Mouse (Mus musculus): ENCODE data around the gene Ang. TPM values are rescaled to one million over a fixed set of nuclear protein-coding genes. Genes with fewer than 3 reads are reported as not detected.

The Ang gene
- polyA plus RNA-seq, 1 experiment from 2014 or later = 7.5 TPM

DNA sequence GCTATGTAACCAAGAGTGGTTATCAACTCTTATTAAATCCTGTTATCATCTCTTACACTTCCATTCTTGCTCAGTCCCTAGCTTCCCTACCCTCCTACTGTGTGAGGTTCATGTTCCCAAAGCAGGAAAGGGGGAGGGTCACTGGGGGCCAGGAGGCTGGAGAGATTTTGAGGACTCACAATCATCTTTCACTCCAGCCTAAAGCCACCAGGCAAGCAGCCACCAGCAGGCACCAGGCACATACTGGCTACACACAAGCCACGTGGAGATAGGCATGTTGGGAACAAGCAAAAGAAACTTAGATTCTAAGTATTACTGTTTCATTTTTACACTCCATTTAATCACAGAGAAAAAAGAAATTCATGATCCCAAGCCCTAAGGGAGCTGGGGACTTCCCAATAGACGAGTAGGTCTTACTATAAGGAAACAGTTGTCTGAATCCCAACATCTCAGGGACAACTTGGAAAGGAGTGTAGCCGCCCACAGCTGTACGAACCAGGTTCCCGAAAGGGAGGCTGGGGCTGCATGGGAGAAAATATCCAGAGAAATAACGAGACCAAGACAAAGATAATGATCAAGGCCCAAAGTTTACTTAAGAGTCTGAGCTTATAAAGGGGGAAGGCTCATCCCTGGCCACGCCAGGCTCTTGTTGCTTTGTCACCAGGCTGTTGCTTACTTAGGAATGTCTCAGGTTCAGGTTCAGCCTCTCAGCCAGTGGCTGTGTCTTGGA is 40.3 kb downstream of the Ang start:
- WGBS = 78% methylated on average over 7 of the region's 7 CpGs
- H3K4me3 ChIP-seq (replicated peaks; ENCODE audit: low read depth, low read length) = no peak overlapping the region
- H3K4me2 ChIP-seq (ENCODE audit: low read length) = no peak overlapping the region
- H3K4me1 ChIP-seq (replicated peaks; ENCODE audit: insufficient read depth, low read length) = no peaks in the 10 kb centered on the region
- DNase-seq (ENCODE audit: low spot score) (no peak), ATAC-seq (replicated peaks; ENCODE audit: low FRiP score, low read depth) (no peak)
- H3K36me3 ChIP-seq (ENCODE audit: insufficient read depth, low read length) = no peaks in the 10 kb centered on the region
- no peak for TF ChIP-seq CTCF (IDR thresholded peaks at IDR 0.05; ENCODE audit: low read depth)
- no peak overlapping the region for H3K9ac ChIP-seq (ENCODE audit: low read depth, low read length)
- no peaks in the 10 kb centered on the region for H3K27me3 ChIP-seq (ENCODE audit: insufficient read depth, low read length)
- no peaks in the 10 kb centered on the region for H3K9me3 ChIP-seq (replicated peaks; ENCODE audit: low read length)
- H3K27ac ChIP-seq = no peak overlapping the region

DNA sequence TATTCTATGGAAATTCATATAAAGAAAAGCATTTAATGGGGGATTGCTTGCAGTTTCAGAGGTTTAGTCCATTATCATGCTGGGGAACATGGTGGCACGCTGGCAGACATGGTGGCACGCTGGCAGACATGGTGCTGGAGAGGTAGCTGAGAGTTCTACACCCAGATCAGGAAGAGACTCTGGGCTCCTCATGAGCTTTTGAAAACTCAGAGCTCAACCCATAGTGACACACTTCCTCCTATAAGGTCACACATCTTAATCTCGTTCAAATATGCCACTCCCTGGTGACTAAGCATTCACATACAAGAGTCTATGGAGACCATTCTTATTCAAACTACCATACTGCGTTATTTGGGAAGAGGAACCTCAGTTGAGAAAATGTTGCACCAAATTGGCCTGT is 41.4 kb downstream of the Ang start:
- no peak overlapping the region for H3K9ac ChIP-seq (ENCODE audit: low read depth, low read length)
- ATAC-seq (replicated peaks; ENCODE audit: low FRiP score, low read depth) = no peak
- H3K36me3 ChIP-seq (ENCODE audit: insufficient read depth, low read length) = no peaks in the 10 kb centered on the region
- TF ChIP-seq CTCF (IDR thresholded peaks at IDR 0.05; ENCODE audit: low read depth) = no peak
- no peaks in the 10 kb centered on the region for H3K4me1 ChIP-seq (replicated peaks; ENCODE audit: insufficient read depth, low read length)
- H3K27ac ChIP-seq = no peak overlapping the region
- H3K4me2 ChIP-seq (ENCODE audit: low read length) = no peak overlapping the region
- no peaks in the 10 kb centered on the region for H3K9me3 ChIP-seq (replicated peaks; ENCODE audit: low read length)
- no peak for DNase-seq (ENCODE audit: low spot score)
- H3K27me3 ChIP-seq (ENCODE audit: insufficient read depth, low read length) = no peaks in the 10 kb centered on the region
- 94% methylated on average over 4 of the region's 4 CpGs for WGBS
- no peak overlapping the region for H3K4me3 ChIP-seq (replicated peaks; ENCODE audit: low read depth, low read length)

- WGBS = 64% methylated on average over 2 of the region's 2 CpGs
- H3K27ac ChIP-seq = no peak overlapping the region
- H3K9me3 ChIP-seq (replicated peaks; ENCODE audit: low read length) = no peaks in the 10 kb centered on the region
- H3K4me2 ChIP-seq (ENCODE audit: low read length) = no peak overlapping the region
- no peak overlapping the region for H3K9ac ChIP-seq (ENCODE audit: low read depth, low read length)
- H3K36me3 ChIP-seq (ENCODE audit: insufficient read depth, low read length) = no peaks in the 10 kb centered on the region
- ATAC-seq (replicated peaks; ENCODE audit: low FRiP score, low read depth) = no peak
- H3K27me3 ChIP-seq (ENCODE audit: insufficient read depth, low read length) = no peaks in the 10 kb centered on the region
- no peaks in the 10 kb centered on the region for H3K4me1 ChIP-seq (replicated peaks; ENCODE audit: insufficient read depth, low read length)
- H3K4me3 ChIP-seq (replicated peaks; ENCODE audit: low read depth, low read length) = no peak overlapping the region
- no peak for DNase-seq (ENCODE audit: low spot score)
- no peak for TF ChIP-seq CTCF (IDR thresholded peaks at IDR 0.05; ENCODE audit: low read depth)
Measured at GRCm38 (mm10) chr14:51140342-51140741, 49.4 kb downstream of the Ang start.

DNA sequence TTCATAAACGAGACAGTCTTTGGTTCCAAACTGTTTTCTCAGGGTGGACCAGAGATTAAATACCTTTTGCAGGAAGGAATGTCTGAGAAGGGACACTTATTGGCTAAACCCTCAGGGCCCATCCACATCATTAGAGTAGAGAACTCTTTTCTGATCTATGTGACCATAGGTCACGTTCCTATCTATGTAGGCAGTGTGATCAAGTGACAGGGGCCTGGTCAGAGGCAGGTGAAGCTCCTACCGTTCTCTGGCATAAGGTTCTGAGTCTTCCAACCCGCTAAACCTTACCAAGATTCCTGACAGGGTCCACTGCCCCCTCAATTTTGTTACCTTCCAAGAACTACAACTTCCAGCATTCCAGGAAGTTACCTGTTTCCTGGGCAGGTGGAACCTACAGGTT is 51.2 kb downstream of the Ang start:
- Histone ChIP-seq H3K4me3 (replicated peaks; ENCODE audit: low read depth, low read length) (no peak overlapping the region), H3K4me1 (replicated peaks; ENCODE audit: insufficient read depth, low read length) (no peaks in the 10 kb centered on the region), H3K27me3 (ENCODE audit: insufficient read depth, low read length) (no peaks in the 10 kb centered on the region), H3K36me3 (ENCODE audit: insufficient read depth, low read length) (no peaks in the 10 kb centered on the region), H3K9ac (ENCODE audit: low read depth, low read length) (no peak overlapping the region), H3K4me2 (ENCODE audit: low read length) (no peak overlapping the region), H3K27ac (no peak overlapping the region), H3K9me3 (replicated peaks; ENCODE audit: low read length) (no peaks in the 10 kb centered on the region)
- no peak for TF ChIP-seq CTCF (IDR thresholded peaks at IDR 0.05; ENCODE audit: low read depth)
- WGBS = 82% methylated on average over 4 of the region's 4 CpGs
- ATAC-seq (replicated peaks; ENCODE audit: low FRiP score, low read depth) = no peak
- no peak for DNase-seq (ENCODE audit: low spot score)

- Histone ChIP-seq H3K4me3 (replicated peaks; ENCODE audit: low read depth, low read length) (no peak overlapping the region), H3K9me3 (replicated peaks; ENCODE audit: low read length) (no peaks in the 10 kb centered on the region), H3K4me1 (replicated peaks; ENCODE audit: insufficient read depth, low read length) (no peaks in the 10 kb centered on the region), H3K27ac (no peak overlapping the region), H3K36me3 (ENCODE audit: insufficient read depth, low read length) (no peaks in the 10 kb centered on the region), H3K4me2 (ENCODE audit: low read length) (no peak overlapping the region), H3K9ac (ENCODE audit: low read depth, low read length) (no peak overlapping the region), H3K27me3 (ENCODE audit: insufficient read depth, low read length) (no peaks in the 10 kb centered on the region)
- 83% methylated on average over 3 of the region's 3 CpGs for whole genome bisulfite sequencing
- TF ChIP-seq CTCF (IDR thresholded peaks at IDR 0.05; ENCODE audit: low read depth) = no peak
- DNase-seq (ENCODE audit: low spot score) = no peak
- no peak for ATAC-seq (replicated peaks; ENCODE audit: low FRiP score, low read depth)
Measured at GRCm38 (mm10) chr14:51142568-51142967, 51.6 kb downstream of the Ang start.

GRCm38 (mm10) chr14:51143287-51143686 is 52.3 kb downstream of the Ang start:
- no peak for TF ChIP-seq CTCF (IDR thresholded peaks at IDR 0.05; ENCODE audit: low read depth)
- no peak overlapping the region for H3K9ac ChIP-seq (ENCODE audit: low read depth, low read length)
- WGBS = 63% methylated on average over 4 of the region's 4 CpGs
- no peaks in the 10 kb centered on the region for H3K9me3 ChIP-seq (replicated peaks; ENCODE audit: low read length)
- H3K4me2 ChIP-seq (ENCODE audit: low read length) = no peak overlapping the region
- DNase-seq (ENCODE audit: low spot score) (no peak), ATAC-seq (replicated peaks; ENCODE audit: low FRiP score, low read depth) (no peak)
- H3K36me3 ChIP-seq (ENCODE audit: insufficient read depth, low read length) = no peaks in the 10 kb centered on the region
- H3K27me3 ChIP-seq (ENCODE audit: insufficient read depth, low read length) = no peaks in the 10 kb centered on the region
- no peak overlapping the region for H3K4me3 ChIP-seq (replicated peaks; ENCODE audit: low read depth, low read length)
- H3K4me1 ChIP-seq (replicated peaks; ENCODE audit: insufficient read depth, low read length) = no peaks in the 10 kb centered on the region
- no peak overlapping the region for H3K27ac ChIP-seq

DNA sequence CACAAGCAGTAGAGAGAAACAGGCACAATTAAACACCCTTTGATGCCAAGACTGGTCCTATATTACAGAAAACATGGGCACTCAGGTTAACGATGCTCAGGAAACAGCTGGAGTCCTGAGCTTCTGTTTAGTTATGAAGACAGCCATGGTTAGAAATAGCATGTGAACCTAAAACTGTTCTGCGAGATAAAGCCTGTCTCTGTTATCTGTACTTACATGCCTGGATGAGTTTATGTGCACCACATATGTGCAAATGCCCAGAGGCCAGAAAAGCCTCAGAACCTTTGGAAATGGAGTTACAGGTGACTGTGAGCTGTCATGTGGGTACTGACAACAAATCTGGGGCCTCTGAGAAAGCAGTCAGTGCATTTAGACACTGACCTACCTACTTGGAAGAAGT is 53.0 kb downstream of the Ang start:
- DNase-seq (ENCODE audit: low spot score) (no peak), ATAC-seq (replicated peaks; ENCODE audit: low FRiP score, low read depth) (no peak)
- H3K4me2 ChIP-seq (ENCODE audit: low read length) = no peak overlapping the region
- no peaks in the 10 kb centered on the region for H3K9me3 ChIP-seq (replicated peaks; ENCODE audit: low read length)
- no peak overlapping the region for H3K9ac ChIP-seq (ENCODE audit: low read depth, low read length)
- no peak overlapping the region for H3K4me3 ChIP-seq (replicated peaks; ENCODE audit: low read depth, low read length)
- WGBS = 62% methylated on average over 2 of the region's 2 CpGs
- H3K27me3 ChIP-seq (ENCODE audit: insufficient read depth, low read length) = no peaks in the 10 kb centered on the region
- no peaks in the 10 kb centered on the region for H3K36me3 ChIP-seq (ENCODE audit: insufficient read depth, low read length)
- H3K27ac ChIP-seq = no peak overlapping the region
- H3K4me1 ChIP-seq (replicated peaks; ENCODE audit: insufficient read depth, low read length) = no peaks in the 10 kb centered on the region
- TF ChIP-seq CTCF (IDR thresholded peaks at IDR 0.05; ENCODE audit: low read depth) = no peak

Data from kidney, postnatal 0 days (tissue).